Mouse (Mus musculus) ES-Bruce4 (cell line): ENCODE data around the gene Pirb. TPM values are rescaled to one million over a fixed set of nuclear protein-coding genes. Genes with fewer than 3 reads are reported as not detected.

Experiments
- H3K27ac ChIP-seq: 2 replicates; pipeline ENCODE4 v1.5.1; 2012; ENCODE audit warnings: low read length, inconsistent platforms; ENCODE audit not compliant: insufficient read depth
- H3K27me3 ChIP-seq: 2 replicates; pipeline ENCODE4 v1.6.1; 2012; ENCODE audit warnings: mild to moderate bottlenecking, low read length, inconsistent platforms; ENCODE audit not compliant: control insufficient read depth, poor library complexity, insufficient read depth, severe bottlenecking
- H3K36me3 ChIP-seq: 2 replicates; pipeline ENCODE4 v1.6.1; 2012; ENCODE audit warnings: inconsistent platforms, mild to moderate bottlenecking, low read length, moderate library complexity; ENCODE audit not compliant: control insufficient read depth, poor library complexity, insufficient read depth, severe bottlenecking
- H3K4me1 ChIP-seq: one replicate; pipeline ENCODE4 v1.8.1; 2011; ENCODE audit warnings: low read length; ENCODE audit not compliant: control insufficient read depth, insufficient read depth
- H3K4me3 ChIP-seq: 2 replicates; pipeline ENCODE4 v1.5.1; 2011; ENCODE audit warnings: low read depth, mild to moderate bottlenecking, low read length
- H3K9ac ChIP-seq: 2 replicates; pipeline ENCODE4 v1.6.1; 2012; ENCODE audit warnings: low read depth, mild to moderate bottlenecking, inconsistent platforms; ENCODE audit not compliant: poor library complexity, severe bottlenecking
- H3K9me3 ChIP-seq: replicated peaks from 2 replicates; pipeline ENCODE4 v1.6.1; 2012; ENCODE audit warnings: mild to moderate bottlenecking, low read length, inconsistent platforms; ENCODE audit not compliant: control insufficient read depth, poor library complexity, insufficient read depth, severe bottlenecking
- CTCF ChIP-seq: IDR thresholded peaks from one replicate; pipeline ENCODE4 v1.8.1; 2011; ENCODE audit warnings: low read depth, low read length
- EP300 ChIP-seq: IDR thresholded peaks from 2 replicates; pipeline ENCODE4 v1.6.1; 2011; ENCODE audit warnings: low read depth, low read length; ENCODE audit not compliant: insufficient read depth
- POLR2A ChIP-seq: IDR thresholded peaks from one replicate; pipeline ENCODE4 v1.8.1; 2011; ENCODE audit warnings: low read length; ENCODE audit not compliant: insufficient read depth
- polyA plus RNA-seq: library from polyadenylated mRNA; stranded (reverse); fragments of >200 nt; gene quantifications from 2 replicates; pipeline ENCODE4 v1.2.4, GENCODE M21; 2011; ENCODE audit warnings: low read depth; ENCODE audit not compliant: missing spikeins, insufficient read depth, insufficient read length

Gene Pirb
- polyA plus RNA-seq, 1 experiment, result not detected

GRCm38 (mm10) chr7:3692987-3693808, 27.0 kb downstream of the Pirb start, which contains the start of gene Mboat7:
Gene Mboat7, minus strand, starts transcription at chr7:3693523.
- no peak for TF ChIP-seq CTCF
- peak; percentile 95 for TF ChIP-seq POLR2A
- H3K9me3 ChIP-seq, result no peaks in the 10 kb centered on the region
- no peaks in the 10 kb centered on the region for H3K4me1 ChIP-seq
- peak within 1 kb of the TSS; percentile 55 for H3K9ac ChIP-seq
- no peaks in the 10 kb centered on the region for H3K27me3 ChIP-seq
- peaks cover 12% of the 10 kb centered on the region for H3K36me3 ChIP-seq
- H3K27ac ChIP-seq, result peak within 1 kb of the TSS; percentile 82
- H3K4me3 ChIP-seq, result peak within 1 kb of the TSS; percentile 76

GRCm38 (mm10) chr7:3692382-3692986, 27.7 kb downstream of the Pirb start, which contains the start of gene Tsen34:
Gene Tsen34, plus strand, starts transcription at chr7:3692863.
- Histone ChIP-seq H3K4me1 (no peaks in the 10 kb centered on the region), H3K9me3 (no peaks in the 10 kb centered on the region), H3K27ac (peak within 1 kb of the TSS; percentile 82), H3K27me3 (no peaks in the 10 kb centered on the region), H3K9ac (peak within 1 kb of the TSS; percentile 55), H3K36me3 (peaks cover 6% of the 10 kb centered on the region), H3K4me3 (peak within 1 kb of the TSS; percentile 76)
- no peak for TF ChIP-seq EP300
- no peak for TF ChIP-seq CTCF
- no peak for TF ChIP-seq POLR2A

GRCm38 (mm10) chr7:3691919-3692318, 28.3 kb downstream of the Pirb start:
- no peaks in the 10 kb centered on the region for H3K4me1 ChIP-seq
- peak overlapping the region; percentile 76 for H3K4me3 ChIP-seq
- TF ChIP-seq POLR2A, result no peak
- no peak for TF ChIP-seq EP300
- TF ChIP-seq CTCF, result no peak
- no peak overlapping the region for H3K27ac ChIP-seq
- H3K36me3 ChIP-seq, result peaks cover 4% of the 10 kb centered on the region
- H3K27me3 ChIP-seq, result no peaks in the 10 kb centered on the region
- H3K9me3 ChIP-seq, result no peaks in the 10 kb centered on the region
- peak overlapping the region; percentile 55 for H3K9ac ChIP-seq

GRCm38 (mm10) chr7:3685400-3686187, 34.6 kb downstream of the Pirb start:
- Histone ChIP-seq H3K36me3 (peaks cover 2% of the 10 kb centered on the region; the same call in 1 of the 2 replicates), H3K27ac (no peak overlapping the region)

GRCm38 (mm10) chr7:3684698-3685097, 35.5 kb downstream of the Pirb start:
- H3K36me3 ChIP-seq, result peaks cover 2% of the 10 kb centered on the region; the same call in 1 of the 2 replicates
- TF ChIP-seq CTCF (no peak), POLR2A (no peak), EP300 (no peak)
- H3K4me3 ChIP-seq, result no peak overlapping the region
- no peak overlapping the region for H3K27ac ChIP-seq
- no peaks in the 10 kb centered on the region for H3K27me3 ChIP-seq
- no peak overlapping the region for H3K9ac ChIP-seq
- peaks cover 2% of the 10 kb centered on the region for H3K4me1 ChIP-seq
- no peaks in the 10 kb centered on the region for H3K9me3 ChIP-seq

More at GRCm38 (mm10) chr7:3685400-3686187, 34.6 kb downstream of the Pirb start:
- Histone ChIP-seq H3K27me3 (no peaks in the 10 kb centered on the region), H3K4me1 (peaks cover 2% of the 10 kb centered on the region), H3K9ac (peak overlapping the region; percentile 70), H3K9me3 (no peaks in the 10 kb centered on the region), H3K4me3 (peak overlapping the region; percentile 74)
- TF ChIP-seq EP300 (no peak), CTCF (no peak), POLR2A (no peak)
